Mouse (Mus musculus) limb, embryonic 12.5 days (tissue): ENCODE data around the gene Epm2a. TPM values are rescaled to one million over a fixed set of nuclear protein-coding genes. Genes with fewer than 3 reads are reported as not detected.
"Not testable (repeated sequence)": the region's sequence is repeated elsewhere in the genome, so short reads cannot be mapped to it uniquely, and the experiment has no call there.

Experiments used
- ATAC-seq: fragments of 200-750 bp; cut with Nextera tagmentation; 2 replicates; pipeline ENCODE4 v1.8.0; 2017; ENCODE audit warnings: low read depth, moderate TSS enrichment; ENCODE audit not compliant: insufficient number of reproducible peaks, insufficient read depth, low FRiP score, low TSS enrichment
- H3K27ac ChIP-seq: fragments of 300-500 bp; sonication (generic); 2 replicates; pipeline ENCODE4 v1.5.1; 2016; ENCODE audit warnings: mild to moderate bottlenecking, moderate library complexity
- H3K27me3 ChIP-seq: fragments of 300-500 bp; sonication (generic); 2 replicates; pipeline ENCODE4 v1.6.1; 2016; ENCODE audit warnings: mild to moderate bottlenecking, moderate library complexity
- H3K36me3 ChIP-seq: fragments of 300-500 bp; sonication (generic); 2 replicates; pipeline ENCODE4 v1.6.1; 2016; ENCODE audit warnings: mild to moderate bottlenecking, moderate library complexity
- H3K4me1 ChIP-seq: fragments of 300-500 bp; sonication (generic); replicated peaks from 2 replicates; pipeline ENCODE4 v1.6.1; 2016
- H3K4me2 ChIP-seq: fragments of 300-500 bp; sonication (generic); 2 replicates; pipeline ENCODE4 v1.6.1; 2016; ENCODE audit warnings: mild to moderate bottlenecking, moderate library complexity
- H3K4me3 ChIP-seq: fragments of 300-500 bp; sonication (generic); replicated peaks from 2 replicates; pipeline ENCODE4 v1.5.1; 2016; ENCODE audit warnings: mild to moderate bottlenecking
- H3K9ac ChIP-seq: fragments of 300-500 bp; sonication (generic); replicated peaks from 2 replicates; pipeline ENCODE4 v1.6.1; 2016; ENCODE audit warnings: mild to moderate bottlenecking, moderate library complexity
- H3K9me3 ChIP-seq: fragments of 300-500 bp; sonication (generic); 2 replicates; pipeline ENCODE4 v1.6.1; 2016; ENCODE audit warnings: mild to moderate bottlenecking, moderate library complexity
- WGBS: fragments of 180-500 bp; shearing (Covaris S2); methylation state at CpG from one replicate; pipeline ENCODE4 v1.1.7; 2016; 5-methylcytosine and 5-hydroxymethylcytosine counted together
- polyA plus RNA-seq: library from polyadenylated mRNA; unstranded; fragments of >200 nt; fragmentation: Nextera tagmentation; extraction: Ambion mirVana; gene quantifications from 2 replicates; pipeline ENCODE4 v1.2.1, GENCODE M21; 2016

Gene Epm2a
- polyA plus RNA-seq, 1 experiment from 2014 or later: 0.71 TPM

DNA sequence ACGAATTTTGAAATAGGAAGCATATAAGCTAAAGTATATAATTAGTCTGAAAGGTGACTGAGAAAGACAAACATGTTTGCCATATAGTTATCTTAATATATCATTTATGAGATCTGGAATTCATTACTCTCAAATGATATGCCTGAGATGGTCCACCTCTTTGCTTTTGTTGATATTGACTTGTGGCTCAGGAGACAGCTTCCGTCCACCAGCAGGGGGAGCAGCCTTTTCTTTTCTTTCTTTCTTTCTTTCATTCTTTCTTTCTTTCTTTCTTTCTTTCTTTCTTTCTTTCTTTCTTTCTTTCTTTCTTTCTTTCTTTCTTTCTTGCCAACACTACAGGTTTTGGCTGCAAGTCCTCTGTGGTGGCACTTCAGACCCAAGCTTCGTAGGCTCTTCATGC, 16.7 kb upstream of the Epm2a start:
- no peak for ATAC-seq
- no peak overlapping the region for H3K4me2 ChIP-seq
- H3K4me1 ChIP-seq: no peaks in the 10 kb centered on the region
- no peak overlapping the region for H3K9ac ChIP-seq
- H3K27ac ChIP-seq: no peak overlapping the region
- H3K36me3 ChIP-seq: no peaks in the 10 kb centered on the region
- no peak overlapping the region for H3K4me3 ChIP-seq
- H3K27me3 ChIP-seq: no peaks in the 10 kb centered on the region
- H3K9me3 ChIP-seq: no peaks in the 10 kb centered on the region
- 89% methylated on average over 3 of the region's 3 CpGs for WGBS

DNA sequence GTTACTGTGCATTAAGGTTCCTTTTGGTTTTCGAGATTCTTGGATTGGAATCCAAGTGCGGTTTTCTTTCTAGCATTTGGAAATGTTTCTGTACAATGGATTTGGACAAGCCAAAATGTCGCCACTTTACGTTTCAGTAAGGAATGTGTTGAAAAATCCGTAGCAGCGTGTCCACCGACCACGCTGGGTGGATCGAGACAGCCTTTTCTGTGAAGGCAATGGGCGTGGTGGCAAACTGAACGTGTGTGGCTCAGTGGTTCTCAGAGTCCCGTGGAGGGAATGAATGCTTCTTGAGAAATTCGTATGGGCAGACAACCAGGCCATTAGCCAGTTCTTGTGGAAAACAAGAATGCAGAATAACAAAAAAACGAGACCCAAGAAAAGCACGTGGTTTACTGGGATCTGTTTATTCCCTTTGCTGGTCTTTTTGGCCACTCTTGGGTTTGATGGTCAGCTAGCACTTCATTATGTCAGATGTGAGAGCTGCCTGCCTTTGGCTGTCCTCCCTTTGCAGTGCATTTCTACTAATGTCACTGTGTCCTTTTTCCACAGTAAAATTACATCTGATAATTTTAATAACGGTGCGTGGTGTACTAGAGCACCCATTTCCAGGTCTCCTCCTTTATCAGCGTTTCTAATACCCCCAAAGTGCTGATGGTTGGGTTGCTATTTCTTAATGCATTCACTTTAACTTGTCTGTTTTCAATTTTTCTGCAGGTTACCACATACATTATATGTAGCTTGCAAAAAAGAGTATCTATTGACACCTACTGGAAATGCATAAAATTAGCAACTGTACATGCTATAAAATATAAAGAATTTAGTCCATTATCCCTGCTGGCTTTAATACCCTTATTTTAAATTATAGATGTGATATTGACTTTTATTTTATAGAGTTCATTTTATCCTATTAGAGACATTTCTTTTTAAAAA, 1.6 kb downstream of the Epm2a start:
- H3K27me3 ChIP-seq: no peaks in the 10 kb centered on the region
- no peak for ATAC-seq
- 85% methylated on average over 18 of the region's 18 CpGs for WGBS
- no peak overlapping the region for H3K4me3 ChIP-seq
- no peaks in the 10 kb centered on the region for H3K4me1 ChIP-seq
- H3K9ac ChIP-seq: no peak overlapping the region
- no peaks in the 10 kb centered on the region for H3K36me3 ChIP-seq
- H3K27ac ChIP-seq: no peak overlapping the region
- no peak overlapping the region for H3K4me2 ChIP-seq
- H3K9me3 ChIP-seq: no peaks in the 10 kb centered on the region

DNA sequence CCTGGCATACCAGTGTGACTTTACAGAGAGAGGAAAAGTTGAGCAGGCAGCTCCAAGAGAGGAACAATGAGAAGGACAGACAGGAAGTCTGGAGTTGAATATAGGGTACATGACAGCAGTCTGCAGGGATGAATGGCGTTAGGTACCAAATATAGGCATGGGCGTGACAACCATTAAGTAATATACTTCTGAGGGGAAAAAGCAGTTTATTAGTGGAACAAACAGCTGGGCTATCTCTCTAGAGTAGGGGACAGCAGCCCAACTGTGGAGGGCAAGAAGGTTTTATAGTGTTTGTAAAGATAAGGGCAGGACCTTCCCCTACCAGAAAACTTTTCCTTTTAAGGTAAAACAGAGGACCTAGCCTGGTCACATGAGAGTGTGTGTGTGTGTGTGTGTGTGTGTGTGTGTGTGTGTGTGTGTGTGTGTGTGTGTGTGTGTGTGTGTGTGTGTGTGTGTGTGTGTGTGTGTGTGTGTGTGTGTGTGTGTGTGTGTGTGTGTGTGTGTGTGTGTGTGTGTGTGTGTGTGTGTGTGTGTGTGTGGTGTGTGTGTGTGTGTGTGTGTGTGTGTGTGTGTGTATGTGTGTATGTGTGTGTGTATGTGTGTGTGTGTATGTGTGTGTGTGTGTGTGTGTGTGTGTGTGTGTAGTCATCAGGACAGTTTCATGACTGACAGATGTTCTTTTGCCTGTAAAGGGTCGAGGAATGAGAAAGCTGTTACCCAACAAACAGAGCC, 7.2 kb downstream of the Epm2a start:
- not testable (repeated sequence) for H3K4me3 ChIP-seq, H3K27me3 ChIP-seq, H3K4me1 ChIP-seq, H3K27ac ChIP-seq, H3K9me3 ChIP-seq, H3K9ac ChIP-seq, H3K4me2 ChIP-seq, H3K36me3 ChIP-seq, ATAC-seq
- WGBS: 63% methylated on average over 3 of the region's 3 CpGs

DNA sequence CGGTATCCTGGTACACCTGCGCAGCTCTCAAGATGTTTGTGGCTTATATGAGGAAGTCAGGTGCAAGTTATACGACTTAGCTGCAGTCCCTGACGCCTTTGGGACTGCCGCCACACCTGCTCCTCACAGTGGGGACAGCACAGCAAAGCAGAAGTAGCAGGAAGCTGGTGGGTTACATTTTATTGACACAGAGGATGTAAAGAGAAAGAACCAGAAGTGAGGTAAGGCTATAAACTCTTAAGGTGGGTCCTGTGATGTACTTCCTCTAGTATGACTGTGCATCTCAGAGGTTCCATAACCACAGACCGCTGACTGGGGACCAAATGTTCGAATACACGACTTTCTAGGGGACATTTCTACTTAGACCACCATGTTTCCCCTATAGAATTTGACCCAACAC, 11.4 kb downstream of the Epm2a start:
- Histone ChIP-seq H3K4me2 (no peak overlapping the region), H3K27me3 (no peaks in the 10 kb centered on the region), H3K4me1 (no peaks in the 10 kb centered on the region), H3K9ac (no peak overlapping the region), H3K36me3 (no peaks in the 10 kb centered on the region), H3K9me3 (no peaks in the 10 kb centered on the region), H3K4me3 (no peak overlapping the region), H3K27ac (no peak overlapping the region)
- WGBS: 77% methylated on average over 8 of the region's 8 CpGs
- no peak for ATAC-seq

DNA sequence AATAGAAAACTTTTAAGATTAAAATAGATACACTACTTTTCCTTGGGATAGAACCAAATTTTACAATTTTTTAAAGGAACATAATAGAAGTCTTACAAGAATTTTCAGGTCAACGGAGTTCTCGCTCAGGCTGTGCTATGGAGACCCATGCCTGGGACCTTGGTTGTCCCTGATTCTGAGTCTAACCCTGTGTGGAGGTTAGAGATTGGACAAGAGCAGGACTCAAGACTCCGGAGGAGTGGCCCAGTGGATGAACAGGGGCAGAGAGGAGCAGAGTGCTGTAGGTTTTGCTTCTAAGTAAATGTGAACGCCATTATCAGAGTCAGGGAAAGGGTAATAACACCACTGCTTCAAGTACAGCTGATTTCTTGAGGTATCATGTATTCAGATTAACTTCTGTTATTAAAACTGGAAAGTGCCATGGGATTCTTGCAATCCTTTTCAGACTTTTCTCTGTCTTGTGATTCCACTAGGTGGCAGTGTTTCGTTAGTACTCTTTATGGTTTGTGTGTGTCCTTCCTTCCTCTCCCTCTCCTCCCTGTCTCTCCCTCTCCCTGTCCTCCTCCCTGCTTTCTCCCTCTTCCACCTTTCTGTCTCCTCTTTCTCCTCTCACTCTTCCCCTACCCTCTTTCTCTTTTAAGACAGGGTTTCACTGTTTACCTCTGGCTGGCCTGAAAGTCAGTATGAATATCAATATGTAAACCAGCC, 18.9 kb downstream of the Epm2a start:
- H3K4me2 ChIP-seq: no peak overlapping the region
- WGBS: 62% methylated on average over 5 of the region's 5 CpGs
- H3K9ac ChIP-seq: no peak overlapping the region
- no peaks in the 10 kb centered on the region for H3K27me3 ChIP-seq
- no peaks in the 10 kb centered on the region for H3K36me3 ChIP-seq
- H3K4me1 ChIP-seq: no peaks in the 10 kb centered on the region
- no peak for ATAC-seq
- no peaks in the 10 kb centered on the region for H3K9me3 ChIP-seq
- no peak overlapping the region for H3K4me3 ChIP-seq
- no peak overlapping the region for H3K27ac ChIP-seq

DNA sequence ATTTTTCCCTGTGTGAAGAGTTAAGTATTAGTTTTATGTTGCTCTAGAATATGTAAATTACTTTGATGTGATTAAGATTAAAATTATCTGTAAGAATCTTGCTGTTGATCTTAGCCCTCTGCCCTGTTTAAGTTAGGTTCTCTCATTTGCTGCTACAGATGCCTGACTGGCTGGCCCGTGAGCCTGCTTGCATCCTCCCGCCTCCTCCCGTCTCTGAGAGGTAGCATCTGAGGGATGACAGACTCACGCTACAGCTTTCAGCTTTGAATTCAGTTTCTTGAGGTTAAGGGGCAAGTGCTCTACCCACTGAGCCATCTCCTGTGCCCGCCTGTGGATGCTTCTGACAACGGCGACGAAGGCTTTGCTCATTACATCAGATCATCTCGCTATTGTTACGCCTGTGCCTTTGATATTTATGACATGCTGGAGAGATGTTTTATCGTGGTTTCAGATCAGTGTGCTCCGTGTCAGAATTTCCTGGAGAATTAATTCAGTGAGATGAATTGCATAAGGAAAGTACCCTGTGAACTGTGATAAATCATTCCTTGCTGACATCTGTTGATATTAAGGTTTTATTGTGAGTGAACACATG, 19.8 kb downstream of the Epm2a start:
- ATAC-seq: no peak
- H3K27me3 ChIP-seq: no peaks in the 10 kb centered on the region
- H3K27ac ChIP-seq: no peak overlapping the region
- no peaks in the 10 kb centered on the region for H3K9me3 ChIP-seq
- no peaks in the 10 kb centered on the region for H3K4me1 ChIP-seq
- H3K9ac ChIP-seq: no peak overlapping the region
- no peak overlapping the region for H3K4me3 ChIP-seq
- 82% methylated on average over 12 of the region's 12 CpGs for WGBS
- no peak overlapping the region for H3K4me2 ChIP-seq
- no peaks in the 10 kb centered on the region for H3K36me3 ChIP-seq

DNA sequence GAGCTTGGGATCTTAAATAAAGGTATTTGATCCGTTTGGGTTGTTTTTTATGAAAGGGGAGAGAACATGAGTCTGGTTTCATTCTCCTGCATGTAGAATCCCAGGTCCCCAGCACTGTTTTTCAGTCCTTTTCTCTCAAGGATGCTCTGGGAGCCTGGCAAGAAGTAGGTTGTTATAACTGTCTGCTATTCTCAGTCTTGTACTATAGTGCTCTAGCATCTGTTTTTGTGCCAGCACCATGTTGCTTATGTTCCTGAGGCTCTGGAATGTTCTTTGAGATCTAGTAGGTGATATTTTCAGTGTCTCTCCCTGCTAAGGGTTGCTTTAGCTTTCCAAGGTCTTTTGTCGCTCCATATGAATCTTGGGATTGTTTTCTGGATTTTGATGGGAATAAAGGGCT, 38.1 kb downstream of the Epm2a start:
- ATAC-seq: no peak
- no peaks in the 10 kb centered on the region for H3K4me1 ChIP-seq
- WGBS: 70% methylated on average over 2 of the region's 2 CpGs
- H3K27ac ChIP-seq: no peak overlapping the region
- H3K4me2 ChIP-seq: no peak overlapping the region
- no peaks in the 10 kb centered on the region for H3K36me3 ChIP-seq
- H3K27me3 ChIP-seq: no peaks in the 10 kb centered on the region
- H3K9ac ChIP-seq: no peak overlapping the region
- H3K4me3 ChIP-seq: no peak overlapping the region
- H3K9me3 ChIP-seq: no peaks in the 10 kb centered on the region

DNA sequence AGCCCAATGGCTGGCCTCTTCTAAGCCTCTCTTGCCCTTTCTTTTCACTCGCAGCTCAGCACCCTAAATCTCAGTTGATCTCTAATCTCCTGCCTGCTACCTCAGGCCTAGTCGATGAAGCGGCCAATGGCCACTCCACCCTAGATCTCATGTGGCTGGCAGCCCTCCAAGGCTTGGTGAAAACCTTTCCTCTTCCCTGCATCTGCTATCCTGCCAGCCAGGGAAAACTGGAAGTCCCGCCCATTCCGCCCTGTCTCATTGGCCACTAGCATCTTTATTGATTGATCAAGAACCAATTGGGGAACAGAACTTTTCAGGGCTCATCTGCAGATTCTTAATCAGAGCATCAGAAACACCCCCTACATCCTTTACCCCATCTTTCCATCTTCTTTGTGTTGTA, 67.7 kb downstream of the Epm2a start:
- WGBS: 84% methylated on average over 5 of the region's 5 CpGs
- Histone ChIP-seq H3K27ac (no peak overlapping the region), H3K4me2 (no peak overlapping the region), H3K4me1 (no peaks in the 10 kb centered on the region), H3K27me3 (no peaks in the 10 kb centered on the region), H3K9me3 (no peaks in the 10 kb centered on the region), H3K4me3 (no peak overlapping the region), H3K9ac (no peak overlapping the region), H3K36me3 (no peaks in the 10 kb centered on the region)
- no peak for ATAC-seq

DNA sequence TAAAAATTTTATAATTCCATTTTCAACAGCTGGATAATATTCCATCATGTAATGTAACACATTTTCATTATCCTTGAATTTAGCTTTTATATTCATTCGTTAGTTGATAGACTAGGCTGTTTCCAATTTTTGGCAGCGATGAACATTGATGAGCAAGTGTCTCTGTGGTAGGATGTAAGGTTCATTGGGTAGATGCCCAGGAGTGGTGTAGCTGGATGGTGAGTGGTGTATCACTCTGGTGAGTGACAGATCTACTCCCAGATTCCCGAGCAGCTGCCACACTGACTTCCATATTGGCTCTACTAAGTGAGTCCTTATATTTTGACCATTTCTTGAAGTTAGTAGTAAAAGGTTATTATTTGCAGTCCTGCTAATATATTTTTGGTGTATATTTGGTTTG, 76.9 kb downstream of the Epm2a start:
- H3K4me2 ChIP-seq: no peak overlapping the region
- H3K9ac ChIP-seq: no peak overlapping the region
- H3K9me3 ChIP-seq: no peaks in the 10 kb centered on the region
- no peak overlapping the region for H3K27ac ChIP-seq
- no peaks in the 10 kb centered on the region for H3K4me1 ChIP-seq
- no peaks in the 10 kb centered on the region for H3K36me3 ChIP-seq
- H3K4me3 ChIP-seq: no peak overlapping the region
- ATAC-seq: no peak
- no peaks in the 10 kb centered on the region for H3K27me3 ChIP-seq
- 92% methylated on average over 3 of the region's 3 CpGs for WGBS

DNA sequence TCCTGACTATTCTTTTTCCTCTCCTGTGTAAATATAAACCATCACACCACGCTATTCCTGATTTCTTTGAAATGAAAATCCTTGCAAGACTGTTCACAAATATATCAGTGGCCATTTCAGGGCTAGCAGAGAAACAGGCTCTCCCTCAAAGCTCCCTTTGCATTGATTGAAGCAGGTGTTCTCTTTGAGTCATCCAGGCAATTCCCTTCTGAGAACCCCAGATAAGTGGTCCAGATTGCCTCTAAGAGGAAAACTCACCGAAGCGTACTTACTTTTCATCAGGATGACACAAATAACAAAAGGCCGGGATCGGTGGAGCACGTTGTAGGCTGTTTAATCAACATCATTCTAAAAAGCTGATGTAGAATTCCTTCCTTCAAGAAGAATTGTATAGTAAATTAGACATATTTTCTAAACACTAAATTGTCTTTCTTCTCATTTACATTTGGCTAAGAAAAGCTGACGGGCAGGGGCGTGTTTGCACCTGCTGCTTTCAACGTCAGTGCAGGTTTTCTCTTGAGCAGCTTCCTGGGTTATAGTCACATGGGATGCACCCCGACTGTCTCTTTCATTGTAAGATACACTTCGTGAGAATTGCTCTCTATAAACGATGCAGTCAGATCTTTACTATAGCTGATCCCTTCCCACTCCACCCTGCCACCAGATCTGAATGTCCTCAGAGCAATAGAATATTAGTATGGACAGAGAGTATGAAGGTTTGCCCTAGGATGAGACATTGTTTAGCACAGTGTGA, 86.0 kb downstream of the Epm2a start:
- H3K4me1 ChIP-seq: no peaks in the 10 kb centered on the region
- no peaks in the 10 kb centered on the region for H3K27me3 ChIP-seq
- no peak overlapping the region for H3K4me3 ChIP-seq
- no peaks in the 10 kb centered on the region for H3K36me3 ChIP-seq
- H3K27ac ChIP-seq: no peak overlapping the region
- H3K4me2 ChIP-seq: no peak overlapping the region
- ATAC-seq: no peak
- WGBS: 89% methylated on average over 12 of the region's 12 CpGs
- no peak overlapping the region for H3K9ac ChIP-seq
- no peaks in the 10 kb centered on the region for H3K9me3 ChIP-seq
